Mouse (Mus musculus) CD4-positive, CD25-positive, alpha-beta regulatory T cell, adult 2 months (primary cell): Measurements from ENCODE around the gene Ssmem1.
A peak's percentile ranks its signal among the peaks of the same experiment; 100 is the strongest.

Experiments used
- DNase-seq: peaks from one replicate; pipeline ENCODE4 v3.0.0-alpha.2; 2012; ENCODE audit warnings: low read depth, low spot score

Ssmem1 gene

GRCm38 (mm10) chr6:30525456-30526332 lies 16.0 kb downstream of the Ssmem1 start:
- DNase-seq: no peak

DNA sequence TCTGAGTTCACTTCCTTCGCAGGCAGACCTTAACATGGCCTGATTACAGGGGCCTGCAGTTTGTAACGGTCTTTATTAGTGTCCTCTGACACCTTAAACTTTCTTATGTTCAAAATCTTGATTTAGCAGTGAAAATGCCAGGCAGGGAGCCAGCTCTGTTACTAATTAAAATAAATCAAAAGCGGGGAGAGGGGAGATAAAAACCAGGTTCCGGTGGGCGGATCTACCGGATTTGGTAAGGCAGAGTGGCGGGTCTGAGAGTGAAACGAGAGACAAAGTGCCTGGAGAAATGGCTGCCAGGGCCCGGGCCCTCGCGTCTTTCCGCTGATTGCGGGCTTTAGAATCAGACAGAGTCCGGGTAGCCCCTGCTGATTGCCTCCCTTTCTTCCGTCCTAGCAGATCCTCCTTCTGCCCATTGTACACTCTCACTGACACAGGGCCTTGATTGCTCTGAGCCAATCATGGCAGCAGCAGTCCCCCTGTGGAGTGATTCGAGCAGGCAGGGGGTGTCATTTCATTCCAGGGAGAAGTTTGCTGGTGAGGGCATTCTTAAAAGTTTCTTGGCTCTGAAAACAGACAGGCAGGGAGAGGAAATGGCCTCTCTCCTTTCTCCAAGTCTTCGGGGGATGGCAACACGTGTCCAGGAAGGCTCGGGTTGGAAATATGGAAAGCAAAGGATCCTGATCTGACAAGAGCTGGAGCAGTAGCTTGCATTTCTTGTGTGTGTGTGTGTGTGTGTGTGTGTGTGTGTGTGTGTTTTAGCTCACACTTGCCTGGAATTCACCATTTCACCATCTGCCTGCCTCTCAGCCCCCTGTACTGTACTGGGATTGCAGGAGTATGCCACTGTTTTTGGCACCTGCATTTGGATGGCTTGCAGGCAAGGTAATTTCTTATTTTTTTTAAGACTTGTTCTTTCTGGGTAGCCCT lies 17.2 kb downstream of the Ssmem1 start:
- DNase-seq: no peak

DNA sequence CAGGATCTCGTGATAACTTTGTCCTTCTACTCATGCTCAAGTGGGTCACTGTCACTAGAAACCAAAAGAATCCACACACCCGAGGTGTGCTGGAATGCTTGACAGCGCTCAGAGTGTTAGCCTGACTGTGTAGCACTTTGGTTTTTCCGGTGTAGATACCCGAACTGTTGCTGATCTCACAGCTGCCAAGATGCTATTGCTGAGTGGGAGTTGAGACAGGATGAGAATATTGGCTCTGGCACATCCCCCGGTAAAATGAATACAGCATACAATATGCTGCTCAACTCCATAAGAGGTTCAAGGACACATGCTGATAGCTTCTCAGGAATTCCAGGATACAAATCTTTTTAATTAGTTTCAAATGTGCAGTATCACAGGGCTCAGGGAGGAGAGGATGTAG lies 19.2 kb downstream of the Ssmem1 start:
- no peak for DNase-seq

- DNase-seq: peak; percentile 62
Observed at GRCm38 (mm10) chr6:30535340-30535739, 25.7 kb downstream of the Ssmem1 start.

- DNase-seq: no peak
Observed at GRCm38 (mm10) chr6:30538240-30538639, 28.6 kb downstream of the Ssmem1 start.

DNA sequence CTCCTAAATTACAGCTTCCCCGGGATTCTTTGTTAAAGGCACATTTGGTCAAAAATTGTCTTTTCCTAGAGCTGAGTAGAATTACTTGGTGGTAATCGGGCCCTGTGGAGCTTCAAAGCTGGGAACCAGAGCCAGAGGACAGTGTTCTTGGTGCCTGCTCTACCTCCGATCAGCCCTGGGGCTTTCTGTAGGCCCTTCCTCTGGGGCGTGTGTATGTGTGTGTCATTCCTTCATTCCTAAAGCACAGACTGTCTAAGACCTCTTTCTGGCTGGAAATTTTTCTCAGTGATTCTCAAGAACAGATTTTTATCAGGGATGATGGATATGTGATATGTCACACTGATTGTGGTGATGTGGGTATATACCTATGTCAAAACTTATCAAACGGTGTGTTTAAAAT lies 29.2 kb downstream of the Ssmem1 start:
- DNase-seq: no peak

- no peak for DNase-seq
Observed at GRCm38 (mm10) chr6:30541009-30541799, 31.6 kb downstream of the Ssmem1 start, which contains the start of gene Cpa2. Gene Cpa2 (plus strand): TSS chr6:30541582.

GRCm38 (mm10) chr6:30542277-30542676 lies 32.6 kb downstream of the Ssmem1 start:
- DNase-seq: no peak

- DNase-seq: no peak
Observed at GRCm38 (mm10) chr6:30543077-30543476, 33.4 kb downstream of the Ssmem1 start.

DNA sequence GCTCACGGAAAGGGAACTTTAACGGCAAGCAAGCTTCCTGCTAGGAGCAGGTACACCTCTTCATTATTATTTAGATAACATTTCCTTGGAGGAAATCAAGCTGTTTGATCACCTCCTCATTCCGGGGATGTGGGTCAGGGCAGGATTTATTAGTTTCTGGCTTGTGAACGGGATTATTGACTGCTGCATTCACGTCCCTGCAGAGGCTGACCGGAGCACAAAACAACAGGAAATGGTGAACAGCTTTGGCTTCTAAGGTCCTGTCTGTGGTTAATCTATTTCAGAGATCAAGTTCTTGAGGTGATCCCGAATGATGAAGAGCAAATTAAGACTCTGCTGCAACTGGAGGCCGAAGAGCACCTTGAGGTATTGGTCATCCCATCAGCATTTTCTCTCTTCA lies 34.2 kb downstream of the Ssmem1 start:
- DNase-seq: no peak

GRCm38 (mm10) chr6:30545689-30546088 lies 36.0 kb downstream of the Ssmem1 start:
- no peak for DNase-seq

DNA sequence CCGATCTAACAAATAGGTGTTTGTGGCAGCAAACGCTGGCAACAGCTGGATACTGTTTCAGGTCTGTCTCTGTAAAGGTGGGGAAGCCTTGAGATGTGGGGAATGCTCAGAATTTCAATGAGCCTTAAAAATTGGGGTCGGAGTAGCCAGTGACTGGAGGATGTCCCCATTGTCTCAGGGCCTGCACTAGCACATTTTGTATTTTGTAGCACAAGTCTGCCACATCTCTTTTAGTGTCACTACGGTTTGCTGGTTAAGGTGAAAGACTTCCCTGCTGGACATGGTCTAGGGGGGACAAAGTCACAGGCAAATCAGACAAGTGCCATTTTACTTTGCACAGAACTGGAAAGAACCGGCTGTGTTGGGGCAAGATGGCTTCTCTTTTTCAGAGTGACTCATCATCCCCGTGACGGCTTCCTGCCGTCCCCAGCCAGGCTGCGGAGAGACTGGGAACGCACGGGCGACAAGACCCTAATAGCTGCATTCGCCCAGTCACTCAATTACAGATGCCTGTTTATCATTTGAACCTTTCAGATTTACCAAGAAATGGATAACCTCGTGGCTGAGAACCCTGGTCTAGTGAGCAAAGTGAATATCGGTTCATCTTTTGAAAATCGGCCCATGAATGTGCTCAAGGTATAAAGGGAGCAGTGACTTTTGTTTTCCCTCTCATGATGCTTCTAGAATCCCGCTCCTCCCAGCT lies 37.1 kb downstream of the Ssmem1 start:
- DNase-seq: peak; percentile 62

DNA sequence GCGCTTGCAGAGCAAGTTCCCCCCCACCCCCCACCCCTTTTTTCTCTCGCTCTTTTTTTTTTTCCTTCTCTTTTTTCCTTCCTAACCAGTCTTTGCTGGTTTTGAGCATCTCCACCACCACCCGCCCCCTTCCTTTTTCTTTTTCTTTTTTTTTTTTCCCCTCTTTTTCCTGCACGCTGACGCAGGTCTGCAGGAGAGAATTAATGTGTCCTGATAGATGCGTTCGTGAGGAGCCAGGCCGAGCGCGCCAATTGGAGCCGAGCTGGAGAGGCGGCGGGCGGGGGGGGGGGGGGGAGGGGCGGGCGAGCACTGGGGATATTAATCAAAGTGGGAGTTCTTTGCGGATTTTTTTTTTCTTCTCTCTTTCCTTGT lies 37.6 kb downstream of the Ssmem1 start:
- DNase-seq: peak; percentile 12

- DNase-seq: no peak
Observed at GRCm38 (mm10) chr6:30547656-30548306, 38.1 kb downstream of the Ssmem1 start.

DNA sequence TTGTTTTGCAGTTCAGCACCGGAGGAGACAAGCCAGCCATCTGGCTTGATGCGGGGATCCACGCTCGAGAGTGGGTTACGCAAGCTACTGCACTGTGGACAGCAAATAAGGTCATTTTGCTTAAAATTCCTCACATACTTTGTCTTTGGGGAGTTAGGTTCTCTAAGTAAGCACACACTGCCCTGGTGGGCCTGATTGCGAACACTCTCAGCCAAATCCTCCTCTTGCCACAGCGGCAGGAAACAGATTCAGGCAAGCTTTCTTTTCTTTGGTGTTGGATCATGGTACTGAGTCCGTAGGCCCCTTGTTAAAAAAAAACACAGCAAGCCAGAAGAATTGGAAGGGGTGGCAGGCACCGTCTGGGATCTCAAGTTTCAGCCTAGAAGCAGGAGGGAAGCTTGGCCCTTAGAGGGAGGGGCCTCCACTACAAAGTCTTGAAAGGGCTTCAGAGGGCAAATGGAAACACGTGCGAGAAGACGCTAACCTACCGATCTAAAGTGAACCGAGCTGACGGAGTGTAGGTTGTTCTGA lies 39.6 kb downstream of the Ssmem1 start:
- DNase-seq: no peak

DNA sequence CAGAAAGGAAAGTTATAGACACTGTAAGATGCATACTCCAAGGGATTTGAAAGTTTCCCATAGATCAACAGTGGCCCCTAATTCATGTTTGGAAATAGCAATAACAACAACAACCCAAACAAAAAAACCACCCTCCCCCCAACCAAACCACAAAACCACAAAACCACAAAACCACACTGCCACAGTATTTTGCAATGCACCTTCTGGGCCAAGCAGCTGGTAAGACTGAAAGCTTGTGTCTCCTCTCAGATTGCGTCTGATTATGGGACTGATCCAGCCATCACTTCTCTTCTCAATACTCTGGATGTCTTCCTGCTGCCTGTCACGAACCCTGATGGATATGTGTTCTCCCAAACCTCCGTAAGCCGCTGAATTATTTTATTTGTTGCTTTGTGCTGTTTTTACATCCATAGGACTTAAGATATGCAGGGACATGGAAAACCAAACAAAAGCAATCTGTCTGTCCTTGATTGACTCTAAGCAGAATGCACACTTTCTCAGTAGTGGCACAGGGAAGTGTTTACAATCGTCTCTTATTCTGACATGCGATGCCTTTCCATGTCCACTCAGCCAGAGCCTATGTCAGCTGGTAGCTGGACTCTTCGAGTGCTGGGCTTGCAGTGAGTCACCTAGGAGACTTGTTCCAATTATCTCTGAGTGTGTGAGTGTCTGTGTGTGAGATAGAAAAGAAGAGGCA lies 41.0 kb downstream of the Ssmem1 start:
- DNase-seq: no peak

DNA sequence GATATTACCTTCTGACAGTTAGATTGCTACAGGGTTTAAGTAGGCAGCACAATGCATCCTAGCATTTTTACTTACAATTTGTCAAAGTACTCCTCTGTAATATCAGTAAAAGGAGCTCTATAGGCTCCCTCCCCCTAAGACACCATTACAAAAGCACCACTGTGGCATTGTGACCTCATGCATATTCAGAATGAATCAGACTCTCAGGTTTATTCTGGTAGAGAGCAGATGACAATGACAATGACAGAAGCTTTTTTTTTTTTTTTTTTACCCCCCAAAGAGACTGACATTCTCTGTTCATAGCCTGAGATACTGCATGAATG lies 41.5 kb downstream of the Ssmem1 start:
- DNase-seq: no peak

GRCm38 (mm10) chr6:30551644-30552580 lies 42.3 kb downstream of the Ssmem1 start:
- DNase-seq: peak; percentile 22

GRCm38 (mm10) chr6:30552628-30553027 lies 43.0 kb downstream of the Ssmem1 start:
- DNase-seq: no peak
